Mouse (Mus musculus) stomach, postnatal 0 days (tissue): ENCODE measurements around the gene C130079G13Rik.

Source experiments
- CTCF ChIP-seq: IDR thresholded peaks from 2 replicates; pipeline ENCODE4 v1.5.1; 2016; ENCODE audit warnings: antibody characterized with exemption, low read depth, mild to moderate bottlenecking, moderate library complexity
- EP300 ChIP-seq: optimal IDR thresholded peaks from 2 replicates; pipeline ENCODE3; 2016; ENCODE audit warnings: antibody characterized with exemption

GRCm38 (mm10) chr3:59974591-59974990 is 49.6 kb downstream of the C130079G13Rik start:
- TF ChIP-seq CTCF (no peak), EP300 (no peak)
